ENCODE assay signal across 22 mouse cellular contexts in the genomic region with DNA sequence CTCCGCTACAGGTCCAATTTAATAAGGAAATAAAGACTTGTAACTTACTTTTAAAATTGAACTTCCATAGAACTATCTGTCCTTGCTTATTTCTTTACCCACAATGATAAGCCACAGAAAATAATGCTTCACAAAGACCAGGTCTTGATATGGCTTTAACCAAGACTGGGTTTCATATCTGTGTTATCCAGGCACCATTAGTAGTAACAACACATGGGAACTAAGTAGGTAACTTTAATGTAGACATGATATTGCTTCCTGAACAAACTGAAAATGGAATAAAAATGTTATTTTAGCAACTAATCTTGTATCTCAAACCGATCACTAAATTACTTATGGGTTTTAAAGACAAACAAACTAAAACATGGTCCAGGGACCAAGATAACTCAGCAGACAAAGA.
"Had no signal": no experiment of that assay in that cellular context is flagged by ENCODE, and none has a peak within 500 bp of the region (broad histone marks: within the 10 kb centered on the region; RNA-seq: fewer than 3 reads in every experiment).

No protein-coding gene starts in this region.

- DNase-seq: lung, adult 2 months; lung, postnatal 14 days; lung, postnatal 36 days; midbrain, embryonic 14.5 days; retina, postnatal 1 day; right cerebral cortex, adult 18-20 months; right cerebral cortex, postnatal 25 days; right cerebral cortex, postnatal 4 days; spleen, adult 18-20 months; thymus, adult 18-20 months; thymus, postnatal 14 days; thymus, postnatal 36 days had no signal

- H3K9me3 ChIP-seq: lung, embryonic 15.5 days; megakaryocyte, embryonic 14.5 days; midbrain, embryonic 10.5 days; midbrain, embryonic 12.5 days; neural tube, embryonic 13.5 days; neural tube, embryonic 15.5 days had no signal

- H3K9ac ChIP-seq: lung, embryonic 15.5 days; midbrain, embryonic 12.5 days; neural tube, embryonic 13.5 days; neural tube, embryonic 15.5 days had no signal

- H3K36me3 ChIP-seq: lung, embryonic 15.5 days; midbrain, embryonic 10.5 days; midbrain, embryonic 12.5 days; neural tube, embryonic 13.5 days; neural tube, embryonic 15.5 days had no signal

- H3K27me3 ChIP-seq: lung, embryonic 15.5 days; neural tube, embryonic 13.5 days; neural tube, embryonic 15.5 days had no signal

- H3K27ac ChIP-seq: lung, embryonic 15.5 days; macrophage; midbrain, embryonic 10.5 days; midbrain, embryonic 12.5 days; neural tube, embryonic 13.5 days; neural tube, embryonic 15.5 days had no signal

- H3K4me3 ChIP-seq: lung, embryonic 15.5 days; megakaryocyte, embryonic 14.5 days; midbrain, embryonic 10.5 days; midbrain, embryonic 12.5 days; myocyte; neural tube, embryonic 13.5 days; neural tube, embryonic 15.5 days had no signal

- ATAC-seq: lung, postnatal 0 days; midbrain, embryonic 16.5 days had no signal

- H3K4me2 ChIP-seq: lung, embryonic 15.5 days; midbrain, embryonic 12.5 days; neural tube, embryonic 13.5 days; neural tube, embryonic 15.5 days had no signal

- H3K4me1 ChIP-seq: midbrain, embryonic 12.5 days; neural tube, embryonic 13.5 days; neural tube, embryonic 15.5 days had no signal
